Mouse (Mus musculus): ENCODE data around the gene Ptk6. TPM values are rescaled to one million over a fixed set of nuclear protein-coding genes. Genes with fewer than 3 reads are reported as not detected.
"Not testable (repeated sequence)": the region's sequence is repeated elsewhere in the genome, so short reads cannot be mapped to it uniquely, and the experiment has no call there.

The Ptk6 gene
- polyA plus RNA-seq, 1 experiment = 0.08 TPM

- peak; percentile 14 to 53 for DNase-seq (ENCODE audit: extremely low spot score in 1 of 2, low spot score in 1 of 2)
These were observed 17.1 kb upstream of the Ptk6 start, which contains the start of gene Fndc11 for GRCm38 (mm10) chr2:181219538-181220216. Fndc11 (plus strand) TSS chr2:181220013.

- DNase-seq (ENCODE audit: extremely low spot score in 1 of 2, low spot score in 1 of 2) = no peak
These were observed 16.4 kb upstream of the Ptk6 start for GRCm38 (mm10) chr2:181218881-181219485.

DNA sequence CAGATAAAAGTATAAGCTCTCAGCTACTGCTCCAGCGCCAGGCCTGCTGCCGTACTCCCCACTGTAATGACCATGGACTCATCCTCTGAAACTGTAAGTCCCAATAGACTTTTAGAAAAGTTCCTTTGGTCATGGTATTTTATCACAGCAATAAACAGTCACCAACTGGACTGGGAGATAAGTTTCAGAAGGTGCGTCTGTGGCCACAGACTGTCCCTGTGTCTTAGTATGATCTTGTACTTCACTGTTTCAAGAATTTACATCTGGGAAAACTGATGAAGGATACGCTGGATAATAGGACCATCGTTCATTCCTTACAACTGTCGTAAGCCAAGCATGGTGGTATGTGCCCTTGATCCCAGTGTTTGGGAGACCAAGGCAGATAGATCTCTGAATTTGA lies 13.4 kb upstream of the Ptk6 start:
- no peak for DNase-seq (ENCODE audit: extremely low spot score in 1 of 2, low spot score in 1 of 2)

DNA sequence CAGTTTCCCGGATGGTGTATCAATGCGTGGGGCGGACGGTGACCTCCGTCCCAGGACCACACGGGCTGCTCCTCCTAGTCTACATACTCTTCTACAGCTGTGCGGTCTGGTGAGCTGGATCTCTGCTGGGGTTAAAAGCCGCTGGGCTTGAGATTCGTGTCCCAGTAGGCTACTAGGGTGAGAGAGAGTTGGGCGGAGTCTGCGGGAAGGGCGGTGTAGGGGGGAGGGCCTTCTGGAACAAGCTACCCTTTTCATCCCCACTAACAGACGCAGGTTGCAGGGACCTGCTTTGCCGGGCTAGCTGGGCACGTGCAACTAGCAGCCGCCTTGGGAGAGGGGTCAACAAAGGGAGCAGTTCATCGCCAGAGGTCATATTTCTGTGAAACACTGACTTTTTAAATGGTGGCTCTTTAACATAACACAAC lies 10.4 kb upstream of the Ptk6 start, which contains the start of gene Srms:
Gene Srms, minus strand, starts transcription at position 165 of the 425 bp plus-strand sequence.
- DNase-seq (ENCODE audit: extremely low spot score in 1 of 2, low spot score in 1 of 2) = no peak

GRCm38 (mm10) chr2:181212389-181213020 lies 9.9 kb upstream of the Ptk6 start:
- DNase-seq (ENCODE audit: extremely low spot score in 1 of 2, low spot score in 1 of 2) = no peak

DNA sequence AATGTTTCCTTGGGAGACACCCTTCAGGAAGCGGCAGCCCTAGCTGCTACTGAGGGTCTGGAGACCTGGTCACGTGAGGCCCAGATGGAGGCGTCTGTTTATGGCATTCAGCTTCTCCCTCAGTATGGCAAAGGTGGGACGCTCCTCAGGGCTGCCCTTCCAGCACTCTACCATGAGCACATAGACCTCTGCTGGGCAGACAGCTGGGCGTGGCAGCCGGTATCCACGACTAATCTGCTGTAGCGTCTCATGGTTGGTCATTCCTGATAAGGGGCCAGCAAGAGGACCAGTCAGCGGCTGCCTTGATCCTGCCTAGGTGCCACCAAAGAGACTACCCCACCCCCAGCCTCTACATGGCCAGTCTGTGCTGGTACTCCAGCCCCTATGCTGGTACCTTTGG lies 3.5 kb upstream of the Ptk6 start:
- DNase-seq (ENCODE audit: extremely low spot score in 1 of 2, low spot score in 1 of 2) = no peak

- no peak for DNase-seq (ENCODE audit: extremely low spot score in 1 of 2, low spot score in 1 of 2)
These were observed 3.1 kb upstream of the Ptk6 start for GRCm38 (mm10) chr2:181205678-181206077.

GRCm38 (mm10) chr2:181202886-181203285 lies 297 bp upstream of the Ptk6 start:
- DNase-seq (ENCODE audit: extremely low spot score in 1 of 2, low spot score in 1 of 2) = no peak

GRCm38 (mm10) chr2:181201606-181202005 lies 983 bp downstream of the Ptk6 start:
- DNase-seq (ENCODE audit: extremely low spot score in 1 of 2, low spot score in 1 of 2) = no peak

DNA sequence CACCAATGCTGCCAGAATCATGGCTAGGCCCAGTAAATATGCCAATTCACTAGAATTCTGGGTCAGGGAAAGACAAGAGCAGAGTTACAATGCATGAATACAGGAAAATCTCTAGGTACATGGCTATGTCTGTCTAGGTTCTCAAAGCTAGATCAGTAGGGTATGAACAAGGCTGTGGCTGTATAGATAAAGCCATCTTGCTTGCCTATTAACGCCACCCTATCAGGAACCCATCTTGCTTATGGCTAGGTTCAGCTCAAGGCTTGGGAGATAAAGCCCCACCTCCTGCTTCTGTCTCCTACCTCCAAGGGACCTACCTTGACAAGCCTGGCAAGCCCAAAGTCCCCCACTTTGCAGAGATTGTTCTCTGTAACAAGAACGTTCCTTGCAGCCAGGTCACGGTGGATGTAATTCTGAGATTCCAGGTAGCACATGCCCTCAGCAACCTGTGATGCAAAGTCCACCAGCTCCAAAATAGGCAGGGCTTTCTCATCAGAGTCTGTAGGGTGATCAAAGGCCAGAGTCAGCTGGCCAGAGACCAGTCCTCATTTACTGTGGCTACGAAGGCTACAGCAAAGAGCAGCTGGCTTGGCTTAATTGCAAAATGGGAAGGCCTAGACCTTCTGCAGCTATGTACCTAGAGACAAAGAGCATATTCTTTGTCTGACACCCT lies 5.8 kb downstream of the Ptk6 start:
- no peak for DNase-seq (ENCODE audit: extremely low spot score in 1 of 2, low spot score in 1 of 2)

DNA sequence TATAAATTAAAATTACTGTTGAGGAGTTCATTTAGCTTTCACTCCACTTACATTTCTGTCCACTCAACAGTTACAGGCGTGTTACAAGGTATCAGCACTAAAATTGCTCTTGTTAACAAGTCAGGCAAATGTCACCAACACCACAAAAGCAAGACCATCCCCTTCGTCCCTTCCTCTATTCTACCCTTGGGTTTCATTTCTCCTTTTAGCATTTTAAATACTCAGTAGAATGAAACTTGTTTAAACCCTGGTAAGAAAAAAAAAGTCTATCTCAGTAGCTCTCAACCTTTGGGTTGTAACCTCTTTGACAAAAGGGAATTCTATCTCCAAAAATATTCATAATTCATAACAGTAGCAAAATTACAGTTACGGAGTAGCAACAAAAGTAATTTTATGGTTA lies 9.5 kb downstream of the Ptk6 start:
- no peak for DNase-seq (ENCODE audit: extremely low spot score in 1 of 2, low spot score in 1 of 2)

DNA sequence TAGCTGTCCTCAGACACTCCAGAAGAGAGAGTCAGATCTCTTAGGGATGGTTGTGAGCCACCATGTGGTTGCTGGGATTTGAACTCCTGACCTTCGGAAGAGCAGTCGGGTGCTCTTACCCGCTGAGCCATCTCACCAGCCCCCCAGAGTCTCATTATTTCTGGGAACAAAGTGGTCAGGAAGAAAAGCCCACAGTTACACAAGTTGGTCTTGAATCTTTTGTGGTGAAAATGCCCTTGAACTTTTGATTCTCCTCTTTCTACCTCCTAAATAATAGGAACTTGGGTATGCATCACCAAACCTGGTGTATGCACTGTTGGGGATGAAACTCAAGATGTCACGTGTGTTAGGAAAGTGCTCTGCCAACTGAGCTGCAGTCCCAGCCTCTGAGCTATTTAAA lies 10.7 kb downstream of the Ptk6 start:
- DNase-seq (ENCODE audit: extremely low spot score in 1 of 2, low spot score in 1 of 2) = no peak

- DNase-seq (ENCODE audit: extremely low spot score in 1 of 2, low spot score in 1 of 2) = not testable (repeated sequence)
These were observed 11.2 kb downstream of the Ptk6 start for GRCm38 (mm10) chr2:181191385-181191784.

GRCm38 (mm10) chr2:181189321-181189720 lies 13.3 kb downstream of the Ptk6 start:
- DNase-seq (ENCODE audit: extremely low spot score in 1 of 2, low spot score in 1 of 2) = no peak

- DNase-seq (ENCODE audit: extremely low spot score in 1 of 2, low spot score in 1 of 2) = no peak
These were observed 13.9 kb downstream of the Ptk6 start for GRCm38 (mm10) chr2:181188681-181189080.

GRCm38 (mm10) chr2:181187121-181188000 lies 15.2 kb downstream of the Ptk6 start, which contains the start of gene Ppdpf:
Ppdpf (plus strand) TSS chr2:181187247.
- DNase-seq (ENCODE audit: extremely low spot score in 1 of 2, low spot score in 1 of 2) = peak; percentile 90 to 95

DNA sequence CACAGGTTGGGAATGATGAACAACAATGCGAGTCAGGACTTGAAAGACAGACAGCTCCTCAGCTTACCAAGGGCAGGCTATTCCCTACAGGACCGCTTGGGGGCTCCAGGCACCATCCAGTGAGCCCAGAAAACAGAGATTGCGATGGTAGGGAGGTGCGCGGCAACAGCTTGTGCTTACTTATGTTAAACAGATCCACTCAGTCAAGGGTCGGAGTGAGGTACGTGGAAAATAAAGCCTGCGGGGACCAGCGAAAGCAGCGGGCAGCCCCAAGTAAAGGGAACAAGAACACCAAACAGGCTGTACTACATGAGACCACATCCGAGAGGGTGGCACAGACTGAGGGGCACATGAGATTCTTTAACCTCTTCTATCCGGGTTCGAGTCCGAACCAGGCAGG lies 16.0 kb downstream of the Ptk6 start:
- peak; percentile 72 to 93 for DNase-seq (ENCODE audit: extremely low spot score in 1 of 2, low spot score in 1 of 2)

DNA sequence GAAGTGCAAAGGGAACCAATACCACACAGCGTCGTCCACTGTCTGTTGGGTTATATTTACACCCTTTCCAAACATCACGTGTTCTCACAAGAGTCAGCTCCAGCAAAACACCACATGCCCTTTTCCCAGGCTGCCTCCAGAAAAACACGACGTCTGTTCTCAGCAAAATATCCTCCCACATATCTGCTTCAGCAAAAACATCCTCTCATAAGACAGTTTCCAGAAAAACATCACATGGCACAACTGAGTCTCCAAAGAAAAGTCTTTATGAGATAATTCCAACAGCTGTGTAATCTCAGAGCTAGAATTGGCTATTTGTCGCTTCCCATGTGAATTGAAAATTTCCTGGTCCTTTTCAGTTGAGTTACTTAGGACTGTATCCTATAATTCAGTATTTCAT lies 21.7 kb downstream of the Ptk6 start:
- DNase-seq (ENCODE audit: extremely low spot score in 1 of 2, low spot score in 1 of 2) = peak in 1 of 2 experiments; percentile 57

DNA sequence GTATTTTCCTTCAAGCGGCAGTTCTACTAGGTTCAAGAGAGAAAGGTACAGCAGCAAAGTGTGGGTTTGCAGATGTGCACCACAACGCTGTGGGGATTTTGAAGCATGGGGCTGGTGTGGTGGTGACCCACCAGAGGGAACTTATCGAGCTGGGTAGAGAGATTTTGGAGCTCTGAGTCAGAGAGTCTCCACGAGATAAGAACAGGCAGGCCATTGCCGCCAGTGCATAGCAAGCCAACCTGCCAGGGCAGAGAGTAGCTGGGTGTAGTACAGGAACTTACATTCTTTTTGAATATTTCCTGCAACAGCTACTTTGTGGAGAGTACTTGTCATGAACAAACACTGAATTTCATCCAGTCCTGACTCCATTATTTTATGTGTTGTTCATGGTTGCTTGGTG lies 24.1 kb downstream of the Ptk6 start:
- no peak for DNase-seq (ENCODE audit: extremely low spot score in 1 of 2, low spot score in 1 of 2)

- no peak for DNase-seq (ENCODE audit: extremely low spot score in 1 of 2, low spot score in 1 of 2)
These were observed 24.6 kb downstream of the Ptk6 start for GRCm38 (mm10) chr2:181178015-181178414.

Measured in frontal cortex, adult 2 months (tissue).